Mouse (Mus musculus) heart, postnatal 0 days (tissue): ENCODE results near the gene Tmem215.

Experiments used
- CTCF ChIP-seq: IDR thresholded peaks from 2 replicates; pipeline ENCODE4 v1.5.1; 2016; ENCODE audit warnings: antibody characterized with exemption, control low read depth, low read depth
- EP300 ChIP-seq: IDR thresholded peaks from 2 replicates; pipeline ENCODE4 v1.6.1; 2016; ENCODE audit warnings: antibody characterized with exemption, low read depth

GRCm38 (mm10) chr4:40486546-40486945 is 14.6 kb downstream of the Tmem215 start:
- TF ChIP-seq CTCF (no peak), EP300 (no peak)
